8 mouse cellular contexts compared by ENCODE assay signal in genomic region chr4:133755861-133756371, GRCm38 (mm10). TPM values are rescaled to one million over a fixed set of nuclear protein-coding genes. Genes with fewer than 3 reads are reported as not detected.
DNase-seq lines count a peak whose midpoint lies in the region; ATAC-seq and TF ChIP-seq lines count a peak whose summit lies in the region.

No protein-coding gene starts in this region.

- peak overlapping the region; percentile 98 for H3K4me2 ChIP-seq in lung, embryonic 14.5 days
- peak overlapping the region; percentile 99 for H3K4me2 ChIP-seq in forebrain, embryonic 14.5 days (ENCODE audit: low read length)
- peak overlapping the region; percentile 97 for H3K4me2 ChIP-seq in liver, embryonic 15.5 days

- TF ChIP-seq CTCF in lung, embryonic 14.5 days (IDR thresholded peaks at IDR 0.05; ENCODE audit: low read depth): no peak
- TF ChIP-seq CTCF in bone marrow macrophage, adult 2 months (IDR thresholded peaks at IDR 0.05; ENCODE audit: low read depth, low read length): no peak

- DNase-seq in lung, embryonic 14.5 days: peak; percentile 71
- DNase-seq in lung, postnatal 36 days: no peak
- DNase-seq in forebrain, embryonic 14.5 days (ENCODE audit: low spot score): peak; percentile 79
- no peak for DNase-seq in urinary bladder, postnatal 25 days (ENCODE audit: low spot score)
- no peak for DNase-seq in adrenal gland, adult 8-10 months

- H3K27me3 ChIP-seq in lung, embryonic 14.5 days (ENCODE audit: insufficient read depth, low read length): no peaks in the 10 kb centered on the region
- no peaks in the 10 kb centered on the region for H3K27me3 ChIP-seq in forebrain, embryonic 14.5 days (replicated peaks; ENCODE audit: control insufficient read depth, insufficient read depth, low read length)
- H3K27me3 ChIP-seq in liver, embryonic 15.5 days: 0 out of 2 replicates have a peak, but pooled peaks cover 4% of the 10 kb centered on the region

- WGBS in lung, embryonic 14.5 days: 3% methylated on average over 11 of the region's 11 CpGs
- WGBS in forebrain, embryonic 14.5 days: under 1% methylated on average over 11 of the region's 11 CpGs
- WGBS in liver, embryonic 15.5 days (ENCODE audit: insufficient replicate concordance): 7% methylated on average over 11 of the region's 11 CpGs

- no peak for TF ChIP-seq POLR2A in bone marrow macrophage, adult 2 months (IDR thresholded peaks at IDR 0.05; ENCODE audit: borderline replicate concordance, low read depth, low read length)

- H3K27ac ChIP-seq in lung, embryonic 14.5 days (ENCODE audit: low read depth): peak overlapping the region; percentile 100
- peak overlapping the region; percentile 98 for H3K27ac ChIP-seq in bone marrow macrophage, adult 2 months (ENCODE audit: insufficient read depth, low read depth, low read length)
- H3K27ac ChIP-seq in forebrain, embryonic 14.5 days (ENCODE audit: low read depth, low read length): peak overlapping the region; percentile 100
- peak overlapping the region; percentile 100 for H3K27ac ChIP-seq in liver, embryonic 15.5 days (replicated peaks)

- H3K9ac ChIP-seq in lung, embryonic 14.5 days: peak overlapping the region; percentile 83
- peak overlapping the region; percentile 77 for H3K9ac ChIP-seq in forebrain, embryonic 14.5 days (ENCODE audit: low read length)
- peak overlapping the region; percentile 100 for H3K9ac ChIP-seq in liver, embryonic 15.5 days

- no peaks in the 10 kb centered on the region for H3K9me3 ChIP-seq in lung, embryonic 14.5 days (ENCODE audit: low read depth, low read length)
- no peaks in the 10 kb centered on the region for H3K9me3 ChIP-seq in forebrain, embryonic 14.5 days (replicated peaks; ENCODE audit: control insufficient read depth, low read length)
- H3K9me3 ChIP-seq in liver, embryonic 15.5 days (replicated peaks): no peaks in the 10 kb centered on the region

- no peak for ATAC-seq in lung, embryonic 14.5 days (ENCODE audit: insufficient read depth)
- no peak for ATAC-seq in forebrain, embryonic 14.5 days
- ATAC-seq in liver, embryonic 15.5 days (ENCODE audit: insufficient read depth): no peak
- ATAC-seq in granulocyte monocyte progenitor cell, adult 5-6 weeks (replicated peaks; ENCODE audit: poor library complexity, severe bottlenecking): no peak

- no peaks in the 10 kb centered on the region for H3K36me3 ChIP-seq in lung, embryonic 14.5 days (ENCODE audit: insufficient read depth)
- no peaks in the 10 kb centered on the region for H3K36me3 ChIP-seq in forebrain, embryonic 14.5 days (ENCODE audit: control insufficient read depth, insufficient read depth, low read length)
- H3K36me3 ChIP-seq in liver, embryonic 15.5 days (replicated peaks): no peaks in the 10 kb centered on the region

- peak overlapping the region; percentile 100 for H3K4me3 ChIP-seq in lung, embryonic 14.5 days (ENCODE audit: low read depth, low read length)
- H3K4me3 ChIP-seq in bone marrow macrophage, adult 2 months (ENCODE audit: insufficient read depth, low read length): peak overlapping the region; percentile 66
- peak overlapping the region; percentile 100 for H3K4me3 ChIP-seq in forebrain, embryonic 14.5 days (ENCODE audit: low read depth, low read length)
- H3K4me3 ChIP-seq in liver, embryonic 15.5 days (replicated peaks): peak overlapping the region; percentile 98

- H3K4me1 ChIP-seq in lung, embryonic 14.5 days (ENCODE audit: insufficient read depth): peaks cover 17% of the 10 kb centered on the region
- H3K4me1 ChIP-seq in bone marrow macrophage, adult 2 months (ENCODE audit: control insufficient read depth, insufficient read depth, low read length): peaks cover 27% of the 10 kb centered on the region
- H3K4me1 ChIP-seq in forebrain, embryonic 14.5 days (ENCODE audit: control insufficient read depth, insufficient read depth, low read length): peaks cover 19% of the 10 kb centered on the region
- peaks cover 43% of the 10 kb centered on the region for H3K4me1 ChIP-seq in liver, embryonic 15.5 days (replicated peaks)

RNA-seq across cellular contexts. Expression of gene Arid1a, which starts 0.7 kb away (rescaled TPM):
- polyA plus RNA-seq in lung, embryonic 14.5 days (2014; fragmentation: Nextera tagmentation; extraction: Ambion mirVana): 40.1 and 44.7 TPM in 2 replicates
- polyA plus RNA-seq in bone marrow macrophage, adult 2 months (2012; ENCODE audit: insufficient read depth, insufficient read length, missing spikeins): 58.7 and 61.1 TPM in 2 replicates
- polyA plus RNA-seq in forebrain, embryonic 14.5 days (2014; fragmentation: Nextera tagmentation; extraction: Ambion mirVana): 30.9 and 35.4 TPM in 2 replicates
- 7.6 and 9.3 TPM in 2 replicates for polyA plus RNA-seq in liver, embryonic 15.5 days (2015; fragmentation: Nextera tagmentation; extraction: Ambion mirVana)
- total RNA-seq in adrenal gland, adult 8-10 months (2022): 10 to 100 TPM; 50.7 to 84.3 (median 61.1) TPM
- total RNA-seq in granulocyte monocyte progenitor cell, adult 5-6 weeks (2014; fragmentation: Nextera tagmentation): 125 and 153 TPM in 2 replicates
- total RNA-seq in granulocyte monocyte progenitor cell, adult 5-6 weeks (2017): 26.6 and 33.2 TPM in 2 replicates

Comparison
In these comparisons a context has a peak if more than half of its experiments do, and no peak if none do; other contexts are left out.
1. DNase-seq: peak in lung, embryonic 14.5 days (single experiment) and forebrain, embryonic 14.5 days (single experiment); none in lung, postnatal 36 days (single experiment), urinary bladder, postnatal 25 days (single experiment) and adrenal gland, adult 8-10 months (single experiment).
2. Peak in every context shown above with its lines, with median percentiles within 50 percentile points of each other: H3K27ac ChIP-seq, H3K4me2 ChIP-seq, H3K4me3 ChIP-seq and H3K9ac ChIP-seq.